Mouse (Mus musculus) urinary bladder, postnatal 36 days (tissue): ENCODE measurements around the gene Kcna10.

Experiments used
- DNase-seq, 2 experiments: peaks; one replicate each; pipeline ENCODE4 v3.0.0; 2022; ENCODE audit warnings: low spot score in 2 of 2, mixed read lengths in 1 of 2

Kcna10 gene

GRCm38 (mm10) chr3:107182756-107183155, at the start of gene Kcna10:
Kcna10 (plus strand) TSS chr3:107183056.
- DNase-seq, result no peak

- DNase-seq, result no peak
These were observed 48.4 kb upstream of the Kcna10 start for GRCm38 (mm10) chr3:107134457-107134856.

- no peak for DNase-seq
These were observed 35.7 kb upstream of the Kcna10 start for GRCm38 (mm10) chr3:107147126-107147525.

- DNase-seq, result peak; percentile 3 to 32
These were observed 33.9 kb upstream of the Kcna10 start for GRCm38 (mm10) chr3:107149006-107149405.

- DNase-seq, result no peak
These were observed 32.4 kb upstream of the Kcna10 start for GRCm38 (mm10) chr3:107150469-107150868.

GRCm38 (mm10) chr3:107150872-107151540, 31.9 kb upstream of the Kcna10 start:
- DNase-seq, result no peak

GRCm38 (mm10) chr3:107153772-107154655, 28.8 kb upstream of the Kcna10 start:
- no peak for DNase-seq

- no peak for DNase-seq
These were observed 24.0 kb upstream of the Kcna10 start for GRCm38 (mm10) chr3:107158856-107159255.

GRCm38 (mm10) chr3:107159418-107159817, 23.4 kb upstream of the Kcna10 start:
- DNase-seq, result no peak

- DNase-seq, result peak in 1 of 2 experiments; percentile 4
These were observed 23.0 kb upstream of the Kcna10 start for GRCm38 (mm10) chr3:107159859-107160324.

- no peak for DNase-seq
These were observed 20.1 kb upstream of the Kcna10 start for GRCm38 (mm10) chr3:107162741-107163140.

- no peak for DNase-seq
These were observed 13.3 kb upstream of the Kcna10 start for GRCm38 (mm10) chr3:107169552-107169951.

GRCm38 (mm10) chr3:107171964-107172363, 10.9 kb upstream of the Kcna10 start:
- no peak for DNase-seq

- DNase-seq, result no peak
These were observed 10.3 kb upstream of the Kcna10 start for GRCm38 (mm10) chr3:107172556-107172955.

GRCm38 (mm10) chr3:107175486-107175885, 7.4 kb upstream of the Kcna10 start:
- DNase-seq, result peak; percentile 3 to 10

GRCm38 (mm10) chr3:107176501-107176900, 6.4 kb upstream of the Kcna10 start:
- DNase-seq, result no peak

GRCm38 (mm10) chr3:107180860-107181259, 2.0 kb upstream of the Kcna10 start:
- no peak for DNase-seq

- no peak for DNase-seq
These were observed 322 bp downstream of the Kcna10 start for GRCm38 (mm10) chr3:107183178-107183577.

GRCm38 (mm10) chr3:107185597-107185996, 2.7 kb downstream of the Kcna10 start:
- DNase-seq, result no peak

- no peak for DNase-seq
These were observed 4.2 kb downstream of the Kcna10 start for GRCm38 (mm10) chr3:107187022-107187421.

- peak in 1 of 2 experiments; percentile 19 for DNase-seq
These were observed 5.5 kb downstream of the Kcna10 start for GRCm38 (mm10) chr3:107188226-107188899.
